Comparison of ENCODE assay signal across 9 mouse cellular contexts in genomic region chr14:55089199-55089947, GRCm38 (mm10). TPM values are rescaled to one million over a fixed set of nuclear protein-coding genes. Genes with fewer than 3 reads are reported as not detected.
DNase-seq lines count a peak whose midpoint lies in the region; ATAC-seq and TF ChIP-seq lines count a peak whose summit lies in the region.
"Had no signal": no experiment of that assay in that cellular context is flagged by ENCODE, and none has a peak within 500 bp of the region (broad histone marks: within the 10 kb centered on the region; RNA-seq: fewer than 3 reads in every experiment).

No protein-coding gene starts in this region.

- peaks cover 10% of the 10 kb centered on the region for H3K4me1 ChIP-seq in intestine, embryonic 16.5 days (ENCODE audit: control insufficient read depth, insufficient read depth, low read length)
- no peaks in the 10 kb centered on the region for H3K4me1 ChIP-seq in intestine, postnatal 0 days (replicated peaks; ENCODE audit: control insufficient read depth, insufficient read depth, low read length)
- H3K4me1 ChIP-seq in CH12.LX (ENCODE audit: control insufficient read depth in 1 of 2, insufficient read depth in 2 of 2), result peaks cover 24 to 43% of the 10 kb centered on the region in 2 experiments
- H3K4me1 ChIP-seq in hindbrain, embryonic 16.5 days (ENCODE audit: control insufficient read depth, insufficient read depth, low read depth, low read length), result peaks cover 35% of the 10 kb centered on the region

- in situ Hi-C loops in CH12.LX (cut with MboI; ENCODE audit: low pct_ligation_motif_present, low pct_unique_long_range_greater_than_20kb, low sequenced_read_pairs), result no loop called here

- H3K27ac ChIP-seq in intestine, embryonic 16.5 days (ENCODE audit: low read length), result peak overlapping the region; percentile 28; the same call in 1 of the 2 replicates
- no peak overlapping the region for H3K27ac ChIP-seq in intestine, postnatal 0 days (ENCODE audit: low read depth, low read length)
- no peak overlapping the region for H3K27ac ChIP-seq in CH12.LX (ENCODE audit: insufficient read depth, low read depth)
- H3K27ac ChIP-seq in hindbrain, embryonic 16.5 days (ENCODE audit: low read depth, low read length), result no peak overlapping the region

- no peak for TF ChIP-seq POLR2A in CH12.LX (IDR thresholded peaks at IDR 0.05; ENCODE audit: low read depth, low read length)

- no peak for TF ChIP-seq CTCF in intestine, postnatal 0 days (IDR thresholded peaks at IDR 0.05; ENCODE audit: low read depth)
- no peak for TF ChIP-seq CTCF in CH12.LX (conservative IDR thresholded peaks at IDR 0.05 in 1 of 2, IDR thresholded peaks at IDR 0.05 in 1 of 2; ENCODE audit: low read depth in 2 of 2, low read length in 2 of 2)

- dilution Hi-C loops in CH12.LX (cut with MboI; ENCODE audit: extremely low pct_ligation_motif_present, extremely low pct_unique_long_range_greater_than_20kb, low sequenced_read_pairs), result no loop called here

- intact Hi-C loops in gastrocnemius, postnatal 36 days (cut with DNase I), result no loop called here

- H3K79me2 ChIP-seq in CH12.LX (replicated peaks; ENCODE audit: control insufficient read depth, extremely low read depth, insufficient read depth, poor library complexity, severe bottlenecking), result no peaks in the 10 kb centered on the region

- H3K9ac ChIP-seq in intestine, embryonic 16.5 days (ENCODE audit: low read depth, low read length), result no peak overlapping the region
- H3K9ac ChIP-seq in intestine, postnatal 0 days (ENCODE audit: low read depth, low read length), result no peak overlapping the region
- no peak overlapping the region for H3K9ac ChIP-seq in CH12.LX (ENCODE audit: insufficient read depth, low read depth)
- peak overlapping the region; percentile 91 for H3K9ac ChIP-seq in hindbrain, embryonic 16.5 days (ENCODE audit: low read depth, low read length)

- no peaks in the 10 kb centered on the region for H3K9me3 ChIP-seq in intestine, embryonic 16.5 days (ENCODE audit: control insufficient read depth, low read length)
- no peaks in the 10 kb centered on the region for H3K9me3 ChIP-seq in intestine, postnatal 0 days (ENCODE audit: control insufficient read depth)
- H3K9me3 ChIP-seq in CH12.LX (replicated peaks; ENCODE audit: low read length), result no peaks in the 10 kb centered on the region
- no peaks in the 10 kb centered on the region for H3K9me3 ChIP-seq in hindbrain, embryonic 16.5 days (ENCODE audit: control insufficient read depth, low read length)

- no peak for TF ChIP-seq RAD21 in CH12.LX (IDR thresholded peaks at IDR 0.05; ENCODE audit: low read depth, low read length)

- H3K27me3 ChIP-seq in intestine, embryonic 16.5 days (replicated peaks; ENCODE audit: control insufficient read depth, insufficient read depth, low read length), result no peaks in the 10 kb centered on the region
- no peaks in the 10 kb centered on the region for H3K27me3 ChIP-seq in intestine, postnatal 0 days (replicated peaks; ENCODE audit: control insufficient read depth, insufficient read depth, low read length)
- peaks cover 2% of the 10 kb centered on the region for H3K27me3 ChIP-seq in CH12.LX (replicated peaks)
- no peaks in the 10 kb centered on the region for H3K27me3 ChIP-seq in hindbrain, embryonic 16.5 days (replicated peaks; ENCODE audit: control insufficient read depth, insufficient read depth, low read length)

- no peak for ATAC-seq in intestine, embryonic 16.5 days
- no peak for ATAC-seq in intestine, postnatal 0 days
- no peak for ATAC-seq in hindbrain, embryonic 16.5 days

- TF ChIP-seq EP300 in CH12.LX (IDR thresholded peaks at IDR 0.05; ENCODE audit: low read length), result no peak

- no peaks in the 10 kb centered on the region for H3K36me3 ChIP-seq in intestine, embryonic 16.5 days (ENCODE audit: control insufficient read depth, insufficient read depth, low read length)
- no peaks in the 10 kb centered on the region for H3K36me3 ChIP-seq in intestine, postnatal 0 days (ENCODE audit: control insufficient read depth, insufficient read depth)
- H3K36me3 ChIP-seq in CH12.LX (replicated peaks in 1 of 2; ENCODE audit: control insufficient read depth in 1 of 2, insufficient read depth in 1 of 2, low read length in 1 of 2), result no peaks in the 10 kb centered on the region
- no peaks in the 10 kb centered on the region for H3K36me3 ChIP-seq in hindbrain, embryonic 16.5 days (ENCODE audit: control insufficient read depth, insufficient read depth, low read length)

- no peak overlapping the region for H3K4me2 ChIP-seq in intestine, embryonic 16.5 days (ENCODE audit: low read depth, low read length)
- H3K4me2 ChIP-seq in intestine, postnatal 0 days (replicated peaks; ENCODE audit: low read depth), result no peak overlapping the region
- no peak overlapping the region for H3K4me2 ChIP-seq in CH12.LX (ENCODE audit: insufficient read depth, low read depth, poor library complexity, severe bottlenecking)
- H3K4me2 ChIP-seq in hindbrain, embryonic 16.5 days (ENCODE audit: low read length), result peak overlapping the region; percentile 72

- peak; percentile 56 for DNase-seq in CH12.LX (ENCODE audit: extremely low read depth)
- peak; percentile 82 for DNase-seq in R1 (ENCODE audit: low read depth, low spot score)
- no peak for DNase-seq in gastrocnemius, postnatal 36 days
- no peak for DNase-seq in gastrocnemius, postnatal 4 days (ENCODE audit: low spot score in 2 of 2)
- DNase-seq in gastrocnemius, postnatal 25 days, result no peak

- WGBS in intestine, embryonic 16.5 days, result 52% methylated on average over 13 of the region's 13 CpGs
- WGBS in intestine, postnatal 0 days, result 63% methylated on average over 13 of the region's 13 CpGs
- 46% methylated on average over 13 of the region's 13 CpGs for WGBS in hindbrain, embryonic 16.5 days

- no peak overlapping the region for H3K4me3 ChIP-seq in intestine, embryonic 16.5 days (ENCODE audit: low read length)
- no peak overlapping the region for H3K4me3 ChIP-seq in intestine, postnatal 0 days (ENCODE audit: low read depth, low read length)
- H3K4me3 ChIP-seq in CH12.LX (replicated peaks in 1 of 3; ENCODE audit: low read depth in 2 of 3, low read length in 2 of 3, poor library complexity in 1 of 3), result no peak overlapping the region
- peak overlapping the region; percentile 72 for H3K4me3 ChIP-seq in hindbrain, embryonic 16.5 days (ENCODE audit: low read length)
- H3K4me3 ChIP-seq: myocyte had no signal

TF ChIP-seq in CH12.LX, 34 proteins besides CTCF, POLR2A, EP300 and RAD21 (continues in another document):
- TF ChIP-seq JUND (conservative IDR thresholded peaks at IDR 0.05; ENCODE audit: low read depth, low read length) (no peak), SIN3A (IDR thresholded peaks at IDR 0.05; ENCODE audit: low read length) (no peak), SMC3 (IDR thresholded peaks at IDR 0.05; ENCODE audit: low read depth, low read length) (no peak), BHLHE40 (IDR thresholded peaks at IDR 0.05; ENCODE audit: low read depth, low read length) (peak; percentile 88), CHD2 (IDR thresholded peaks at IDR 0.05; ENCODE audit: low read length) (no peak), MXI1 (IDR thresholded peaks at IDR 0.05; ENCODE audit: low read depth, low read length) (peak; percentile 63), JUN (IDR thresholded peaks at IDR 0.05; ENCODE audit: insufficient read depth, low read depth, low read length) (no peak), ZC3H11A (IDR thresholded peaks at IDR 0.05; ENCODE audit: low read depth, low read length) (no peak), ETS1 (conservative IDR thresholded peaks at IDR 0.05; ENCODE audit: low read depth, low read length) (peak; percentile 77)

RNA-seq across cellular contexts. Expression of gene Zfhx2, which starts 2.8 kb away (rescaled TPM):
- polyA plus RNA-seq in intestine, embryonic 16.5 days (2015; fragmentation: Nextera tagmentation; extraction: Ambion mirVana), result 2.7 and 3.0 TPM in 2 replicates
- 0.87 and 1.1 TPM in 2 replicates for polyA plus RNA-seq in intestine, postnatal 0 days (2015; fragmentation: Nextera tagmentation; extraction: Ambion mirVana)
- total RNA-seq in CH12.LX (2012; rRNA removed) (0.34 and 0.59 TPM in 2 replicates), CH12.LX (2014; rRNA removed) (0.03 and 0.07 TPM in 2 replicates)
- polyA plus RNA-seq in CH12.LX (2012; ENCODE audit: insufficient read length, low read depth), result 0.29 and 0.30 TPM in 2 replicates
- polyA plus RNA-seq in hindbrain, embryonic 16.5 days (2015; fragmentation: Nextera tagmentation; extraction: Ambion mirVana), result 18.4 and 20.5 TPM in 2 replicates
- 1 to 10 TPM; 3.5 to 3.7 TPM for total RNA-seq in gastrocnemius, postnatal 36 days (2021)
- 1 to 10 TPM; 2.9 to 4.0 TPM for total RNA-seq in gastrocnemius, postnatal 4 days (2021)
- 1 to 10 TPM; 3.5 to 3.7 TPM for total RNA-seq in gastrocnemius, postnatal 25 days (2021)

RNA-seq across cellular contexts. Expression of gene Thtpa, which starts 5.2 kb away (rescaled TPM):
- polyA plus RNA-seq in intestine, embryonic 16.5 days (2015; fragmentation: Nextera tagmentation; extraction: Ambion mirVana), result 17.9 and 20.7 TPM in 2 replicates
- polyA plus RNA-seq in intestine, postnatal 0 days (2015; fragmentation: Nextera tagmentation; extraction: Ambion mirVana), result 7.5 and 8.8 TPM in 2 replicates
- total RNA-seq in CH12.LX (2012; rRNA removed) (3.7 and 4.0 TPM in 2 replicates), CH12.LX (2014; rRNA removed) (9.0 and 9.4 TPM in 2 replicates)
- polyA plus RNA-seq in CH12.LX (2012; ENCODE audit: insufficient read length, low read depth), result 5.5 and 6.7 TPM in 2 replicates
- 34.4 and 36.1 TPM in 2 replicates for polyA plus RNA-seq in hindbrain, embryonic 16.5 days (2015; fragmentation: Nextera tagmentation; extraction: Ambion mirVana)
- 10 to 100 TPM; 10.1 to 13.6 TPM for total RNA-seq in gastrocnemius, postnatal 36 days (2021)
- 10 to 100 TPM; 12.9 to 14.0 TPM for total RNA-seq in gastrocnemius, postnatal 4 days (2021)
- 10 to 100 TPM; 10.5 to 11.1 TPM for total RNA-seq in gastrocnemius, postnatal 25 days (2021)

RNA-seq across cellular contexts. Expression of gene Ap1g2, which starts 17.0 kb away (rescaled TPM):
- 106 and 120 TPM in 2 replicates for polyA plus RNA-seq in intestine, embryonic 16.5 days (2015; fragmentation: Nextera tagmentation; extraction: Ambion mirVana)
- polyA plus RNA-seq in intestine, postnatal 0 days (2015; fragmentation: Nextera tagmentation; extraction: Ambion mirVana), result 75.3 and 81.5 TPM in 2 replicates
- total RNA-seq in CH12.LX (2012; rRNA removed) (23.4 and 28.5 TPM in 2 replicates), CH12.LX (2014; rRNA removed) (16.2 and 18.3 TPM in 2 replicates)
- polyA plus RNA-seq in CH12.LX (2012; ENCODE audit: insufficient read length, low read depth), result 59.1 and 64.8 TPM in 2 replicates
- 6.9 and 7.7 TPM in 2 replicates for polyA plus RNA-seq in hindbrain, embryonic 16.5 days (2015; fragmentation: Nextera tagmentation; extraction: Ambion mirVana)
- total RNA-seq in gastrocnemius, postnatal 36 days (2021), result 1 to 10 TPM; 4.0 to 5.1 TPM
- total RNA-seq in gastrocnemius, postnatal 4 days (2021), result 1 to 10 TPM; 6.5 to 8.3 TPM
- 1 to 10 TPM; 4.8 to 5.7 TPM for total RNA-seq in gastrocnemius, postnatal 25 days (2021)

RNA-seq across cellular contexts. Expression of gene Jph4, which starts 27.4 kb away (rescaled TPM):
- 0.82 and 1.2 TPM in 2 replicates for polyA plus RNA-seq in intestine, embryonic 16.5 days (2015; fragmentation: Nextera tagmentation; extraction: Ambion mirVana)
- 0.90 and 0.93 TPM in 2 replicates for polyA plus RNA-seq in intestine, postnatal 0 days (2015; fragmentation: Nextera tagmentation; extraction: Ambion mirVana)
- total RNA-seq in CH12.LX (2012; rRNA removed) (not detected in 2 replicates), CH12.LX (2014; rRNA removed) (not detected in 2 replicates)
- polyA plus RNA-seq in CH12.LX (2012; ENCODE audit: insufficient read length, low read depth), result not detected in 2 replicates
- polyA plus RNA-seq in hindbrain, embryonic 16.5 days (2015; fragmentation: Nextera tagmentation; extraction: Ambion mirVana), result 31.8 and 32.3 TPM in 2 replicates
- under 1 TPM; 0.17 to 0.23 TPM for total RNA-seq in gastrocnemius, postnatal 36 days (2021)
- 1 to 10 TPM; 1.3 to 2.0 TPM for total RNA-seq in gastrocnemius, postnatal 4 days (2021)
- under 1 TPM; 0.28 to 0.35 TPM for total RNA-seq in gastrocnemius, postnatal 25 days (2021)
- polyA plus RNA-seq: myocyte had no signal

Comparison
In these comparisons a context has a peak if more than half of its experiments do, and no peak if none do; other contexts are left out.
1. DNase-seq: peak in CH12.LX (single experiment) and R1 (single experiment); none in gastrocnemius, postnatal 36 days (0 of 2), gastrocnemius, postnatal 4 days (0 of 2) and gastrocnemius, postnatal 25 days (single experiment).